In genomic region chr5:44553765-44554352, GRCm38 (mm10) we compare ENCODE assay signal across 14 mouse cellular contexts.
DNase-seq lines count a peak whose midpoint lies in the region; ATAC-seq and TF ChIP-seq lines count a peak whose summit lies in the region.
"Had no signal": no experiment of that assay in that cellular context is flagged by ENCODE, and none has a peak within 500 bp of the region (broad histone marks: within the 10 kb centered on the region; RNA-seq: fewer than 3 reads in every experiment).

No protein-coding gene starts in this region.

- H3K4me2 ChIP-seq in stomach, postnatal 0 days (replicated peaks; ENCODE audit: low read depth), result no peak overlapping the region
- H3K4me2 ChIP-seq: forebrain, embryonic 15.5 days; heart, embryonic 13.5 days had no signal

- peaks cover 16% of the 10 kb centered on the region for H3K4me1 ChIP-seq in embryonic facial prominence, embryonic 10.5 days
- no peaks in the 10 kb centered on the region for H3K4me1 ChIP-seq in stomach, postnatal 0 days (replicated peaks; ENCODE audit: control insufficient read depth, insufficient read depth)
- H3K4me1 ChIP-seq: forebrain, embryonic 15.5 days; heart, embryonic 13.5 days had no signal

- 60% methylated on average over 11 of the region's 11 CpGs for WGBS in embryonic facial prominence, embryonic 10.5 days
- 77% methylated on average over 11 of the region's 11 CpGs for WGBS in stomach, postnatal 0 days

- H3K9ac ChIP-seq in stomach, postnatal 0 days (ENCODE audit: low read length), result no peak overlapping the region
- H3K9ac ChIP-seq: forebrain, embryonic 15.5 days; heart, embryonic 13.5 days had no signal

- no peak overlapping the region for H3K4me3 ChIP-seq in gastrocnemius, adult 2 months
- no peak overlapping the region for H3K4me3 ChIP-seq in embryonic facial prominence, embryonic 10.5 days
- H3K4me3 ChIP-seq in stomach, postnatal 0 days (ENCODE audit: low read depth, low read length), result no peak overlapping the region
- H3K4me3 ChIP-seq: forebrain, embryonic 15.5 days; heart, embryonic 13.5 days; myocyte had no signal

- H3K9me3 ChIP-seq in embryonic facial prominence, embryonic 10.5 days, result no peaks in the 10 kb centered on the region
- H3K9me3 ChIP-seq in stomach, postnatal 0 days (ENCODE audit: control insufficient read depth, low read length), result no peaks in the 10 kb centered on the region
- H3K9me3 ChIP-seq: forebrain, embryonic 15.5 days; heart, embryonic 13.5 days had no signal

- intact Hi-C loops in gastrocnemius, adult 2 months (cut with DNase I), result no loop called here
- intact Hi-C loops in left cerebral cortex, postnatal 36 days (cut with DNase I), result no loop called here

- DNase-seq in gastrocnemius, adult 2 months, result peak; percentile 17
- DNase-seq in gastrocnemius, adult 8-10 months (ENCODE audit: low spot score in 2 of 2), result no peak
- peak; percentile 6 for DNase-seq in ES-CJ7 (ENCODE audit: low read depth, low spot score)
- DNase-seq in embryonic facial prominence, embryonic 10.5 days (ENCODE audit: low spot score), result peak; percentile 45
- DNase-seq in kidney, postnatal 10 days, result peak; percentile 57
- DNase-seq in left cerebral cortex, postnatal 36 days (ENCODE audit: low spot score in 2 of 2), result no peak
- no peak for DNase-seq in stomach, postnatal 0 days (ENCODE audit: low spot score)
- DNase-seq in right cerebral cortex, postnatal 36 days (ENCODE audit: low spot score in 2 of 2), result no peak
- DNase-seq: cerebellum, postnatal 25 days had no signal

- peak overlapping the region; percentile 20; the same call in 1 of the 2 replicates for H3K27ac ChIP-seq in gastrocnemius, adult 2 months
- H3K27ac ChIP-seq in embryonic facial prominence, embryonic 10.5 days (replicated peaks), result 0 out of 2 replicates have a peak overlapping the region, but pooled peaks have one; percentile 40
- no peak overlapping the region for H3K27ac ChIP-seq in stomach, postnatal 0 days (replicated peaks)
- H3K27ac ChIP-seq: forebrain, embryonic 15.5 days; heart, embryonic 13.5 days; macrophage had no signal

- no peaks in the 10 kb centered on the region for H3K27me3 ChIP-seq in embryonic facial prominence, embryonic 10.5 days (replicated peaks; ENCODE audit: low read depth, poor library complexity, severe bottlenecking)
- no peaks in the 10 kb centered on the region for H3K27me3 ChIP-seq in stomach, postnatal 0 days (ENCODE audit: control insufficient read depth, insufficient read depth, low read length)
- H3K27me3 ChIP-seq: forebrain, embryonic 15.5 days; heart, embryonic 13.5 days had no signal

- ATAC-seq in stomach, postnatal 0 days (ENCODE audit: low FRiP score, low TSS enrichment), result no peak
- ATAC-seq: forebrain, embryonic 15.5 days; inflammation-experienced regulatory T-cells, adult 6 months had no signal

- 0 out of 2 replicates have a peak, but pooled peaks cover 4% of the 10 kb centered on the region for H3K36me3 ChIP-seq in embryonic facial prominence, embryonic 10.5 days (replicated peaks)
- no peaks in the 10 kb centered on the region for H3K36me3 ChIP-seq in stomach, postnatal 0 days (ENCODE audit: control insufficient read depth, insufficient read depth, low read length)
- H3K36me3 ChIP-seq: forebrain, embryonic 15.5 days; heart, embryonic 13.5 days had no signal

- no peak for TF ChIP-seq EP300 in stomach, postnatal 0 days (optimal IDR thresholded peaks at IDR 0.05)

- TF ChIP-seq CTCF in gastrocnemius, adult 2 months (IDR thresholded peaks at IDR 0.05), result no peak
- TF ChIP-seq CTCF in stomach, postnatal 0 days (IDR thresholded peaks at IDR 0.05; ENCODE audit: low read depth), result no peak

Comparison
In these comparisons a context has a peak if more than half of its experiments do, and no peak if none do; other contexts are left out.
1. DNase-seq: peak in gastrocnemius, adult 2 months (single experiment), ES-CJ7 (single experiment), embryonic facial prominence, embryonic 10.5 days (single experiment) and kidney, postnatal 10 days (single experiment); none in gastrocnemius, adult 8-10 months (0 of 2), left cerebral cortex, postnatal 36 days (0 of 2), stomach, postnatal 0 days (single experiment) and right cerebral cortex, postnatal 36 days (0 of 2).